Mouse (Mus musculus): Measurements from ENCODE around the gene Vwa1. TPM values are rescaled to one million over a fixed set of nuclear protein-coding genes. Genes with fewer than 3 reads are reported as not detected.

Vwa1 gene
- polyA plus RNA-seq, 1 experiment from 2014 or later: 8.7 TPM

GRCm38 (mm10) chr4:155785246-155785645 lies 10.7 kb upstream of the Vwa1 start:
- H3K4me2 ChIP-seq (ENCODE audit: low read depth, low read length): peak overlapping the region; percentile 37
- no peak overlapping the region for H3K4me3 ChIP-seq (ENCODE audit: low read length)
- ATAC-seq (replicated peaks; ENCODE audit: extremely low read depth, insufficient read depth, low FRiP score): no peak
- 57% methylated on average over 10 of the region's 10 CpGs for WGBS
- no peaks in the 10 kb centered on the region for H3K27me3 ChIP-seq (ENCODE audit: control insufficient read depth, insufficient read depth, low read length)
- peak overlapping the region; percentile 46; the same call in 1 of the 2 replicates for H3K9ac ChIP-seq (ENCODE audit: low read length)
- H3K9me3 ChIP-seq (replicated peaks; ENCODE audit: control insufficient read depth, low read length): no peaks in the 10 kb centered on the region
- peak overlapping the region; percentile 38; the same call in 1 of the 2 replicates for H3K27ac ChIP-seq (ENCODE audit: low read length)
- peaks cover 23% of the 10 kb centered on the region for H3K4me1 ChIP-seq (ENCODE audit: control insufficient read depth, insufficient read depth, low read length)
- no peaks in the 10 kb centered on the region for H3K36me3 ChIP-seq (ENCODE audit: control insufficient read depth, insufficient read depth)

GRCm38 (mm10) chr4:155784081-155784701 lies 9.7 kb upstream of the Vwa1 start:
- H3K36me3 ChIP-seq (ENCODE audit: control insufficient read depth, insufficient read depth): no peaks in the 10 kb centered on the region
- H3K9me3 ChIP-seq (replicated peaks; ENCODE audit: control insufficient read depth, low read length): no peaks in the 10 kb centered on the region
- peak overlapping the region; percentile 87 for H3K4me2 ChIP-seq (ENCODE audit: low read depth, low read length)
- peak overlapping the region; percentile 87 for H3K27ac ChIP-seq (ENCODE audit: low read length)
- no peaks in the 10 kb centered on the region for H3K27me3 ChIP-seq (ENCODE audit: control insufficient read depth, insufficient read depth, low read length)
- peak; percentile 74 for ATAC-seq (replicated peaks; ENCODE audit: extremely low read depth, insufficient read depth, low FRiP score)
- H3K9ac ChIP-seq (ENCODE audit: low read length): peak overlapping the region; percentile 86
- H3K4me1 ChIP-seq (ENCODE audit: control insufficient read depth, insufficient read depth, low read length): peaks cover 26% of the 10 kb centered on the region
- peak overlapping the region; percentile 69 for H3K4me3 ChIP-seq (ENCODE audit: low read length)
- under 1% methylated on average over 52 of the region's 52 CpGs for WGBS

- H3K27ac ChIP-seq (ENCODE audit: low read length): peak overlapping the region; percentile 87
- WGBS: 32% methylated on average over 16 of the region's 16 CpGs
- peak overlapping the region; percentile 69 for H3K4me3 ChIP-seq (ENCODE audit: low read length)
Measured at GRCm38 (mm10) chr4:155783486-155784080, 9.1 kb upstream of the Vwa1 start.

GRCm38 (mm10) chr4:155780895-155781294 lies 6.4 kb upstream of the Vwa1 start:
- 17% methylated on average over 6 of the region's 6 CpGs for WGBS
- Histone ChIP-seq H3K9ac (ENCODE audit: low read length) (no peak overlapping the region), H3K4me2 (ENCODE audit: low read depth, low read length) (no peak overlapping the region), H3K9me3 (replicated peaks; ENCODE audit: control insufficient read depth, low read length) (no peaks in the 10 kb centered on the region), H3K27me3 (ENCODE audit: control insufficient read depth, insufficient read depth, low read length) (no peaks in the 10 kb centered on the region), H3K27ac (ENCODE audit: low read length) (peak overlapping the region; percentile 33), H3K36me3 (ENCODE audit: control insufficient read depth, insufficient read depth) (no peaks in the 10 kb centered on the region), H3K4me1 (ENCODE audit: control insufficient read depth, insufficient read depth, low read length) (peaks cover 40% of the 10 kb centered on the region), H3K4me3 (ENCODE audit: low read length) (no peak overlapping the region)
- ATAC-seq (replicated peaks; ENCODE audit: extremely low read depth, insufficient read depth, low FRiP score): 0 out of 2 replicates have a peak, but pooled peaks have one; percentile 16

More at GRCm38 (mm10) chr4:155783486-155784080, 9.1 kb upstream of the Vwa1 start:
- Histone ChIP-seq H3K27me3 (ENCODE audit: control insufficient read depth, insufficient read depth, low read length) (no peaks in the 10 kb centered on the region), H3K9me3 (replicated peaks; ENCODE audit: control insufficient read depth, low read length) (no peaks in the 10 kb centered on the region), H3K9ac (ENCODE audit: low read length) (peak overlapping the region; percentile 86), H3K4me2 (ENCODE audit: low read depth, low read length) (peak overlapping the region; percentile 87), H3K4me1 (ENCODE audit: control insufficient read depth, insufficient read depth, low read length) (peaks cover 26% of the 10 kb centered on the region), H3K36me3 (ENCODE audit: control insufficient read depth, insufficient read depth) (no peaks in the 10 kb centered on the region)
- peak; percentile 16; the same call in 1 of the 2 replicates for ATAC-seq (replicated peaks; ENCODE audit: extremely low read depth, insufficient read depth, low FRiP score)

- no peak overlapping the region for H3K27ac ChIP-seq (ENCODE audit: low read length)
- H3K36me3 ChIP-seq (ENCODE audit: control insufficient read depth, insufficient read depth): no peaks in the 10 kb centered on the region
- H3K4me1 ChIP-seq (ENCODE audit: control insufficient read depth, insufficient read depth, low read length): peaks cover 44% of the 10 kb centered on the region
- no peaks in the 10 kb centered on the region for H3K9me3 ChIP-seq (replicated peaks; ENCODE audit: control insufficient read depth, low read length)
- H3K4me2 ChIP-seq (ENCODE audit: low read depth, low read length): no peak overlapping the region
- H3K9ac ChIP-seq (ENCODE audit: low read length): no peak overlapping the region
- 83% methylated on average over 4 of the region's 4 CpGs for WGBS
- no peak overlapping the region for H3K4me3 ChIP-seq (ENCODE audit: low read length)
- ATAC-seq (replicated peaks; ENCODE audit: extremely low read depth, insufficient read depth, low FRiP score): no peak
- 0 out of 2 replicates have a peak, but pooled peaks cover 2% of the 10 kb centered on the region for H3K27me3 ChIP-seq (ENCODE audit: control insufficient read depth, insufficient read depth, low read length)
Measured at GRCm38 (mm10) chr4:155779498-155779897, 5.0 kb upstream of the Vwa1 start.

GRCm38 (mm10) chr4:155777816-155778215 lies 3.3 kb upstream of the Vwa1 start:
- no peak overlapping the region for H3K4me3 ChIP-seq (ENCODE audit: low read length)
- peaks cover 10% of the 10 kb centered on the region for H3K27me3 ChIP-seq (ENCODE audit: control insufficient read depth, insufficient read depth, low read length)
- H3K9ac ChIP-seq (ENCODE audit: low read length): no peak overlapping the region
- H3K36me3 ChIP-seq (ENCODE audit: control insufficient read depth, insufficient read depth): no peaks in the 10 kb centered on the region
- WGBS: 59% methylated on average over 2 of the region's 2 CpGs
- H3K27ac ChIP-seq (ENCODE audit: low read length): peak overlapping the region; percentile 45
- no peaks in the 10 kb centered on the region for H3K9me3 ChIP-seq (replicated peaks; ENCODE audit: control insufficient read depth, low read length)
- H3K4me1 ChIP-seq (ENCODE audit: control insufficient read depth, insufficient read depth, low read length): peaks cover 44% of the 10 kb centered on the region
- H3K4me2 ChIP-seq (ENCODE audit: low read depth, low read length): no peak overlapping the region
- ATAC-seq (replicated peaks; ENCODE audit: extremely low read depth, insufficient read depth, low FRiP score): no peak

- no peak overlapping the region for H3K4me2 ChIP-seq (ENCODE audit: low read depth, low read length)
- H3K36me3 ChIP-seq (ENCODE audit: control insufficient read depth, insufficient read depth): no peaks in the 10 kb centered on the region
- no peak overlapping the region for H3K9ac ChIP-seq (ENCODE audit: low read length)
- no peak for ATAC-seq (replicated peaks; ENCODE audit: extremely low read depth, insufficient read depth, low FRiP score)
- peaks cover 19% of the 10 kb centered on the region for H3K27me3 ChIP-seq (ENCODE audit: control insufficient read depth, insufficient read depth, low read length)
- H3K9me3 ChIP-seq (replicated peaks; ENCODE audit: control insufficient read depth, low read length): no peaks in the 10 kb centered on the region
- peaks cover 44% of the 10 kb centered on the region for H3K4me1 ChIP-seq (ENCODE audit: control insufficient read depth, insufficient read depth, low read length)
- no peak overlapping the region for H3K4me3 ChIP-seq (ENCODE audit: low read length)
- H3K27ac ChIP-seq (ENCODE audit: low read length): peak overlapping the region; percentile 72
- WGBS: 58% methylated on average over 2 of the region's 2 CpGs
Measured at GRCm38 (mm10) chr4:155776704-155777335, 2.3 kb upstream of the Vwa1 start.

GRCm38 (mm10) chr4:155775855-155776254 lies 1.4 kb upstream of the Vwa1 start:
- Histone ChIP-seq H3K4me2 (ENCODE audit: low read depth, low read length) (no peak overlapping the region), H3K9ac (ENCODE audit: low read length) (no peak overlapping the region), H3K27me3 (ENCODE audit: control insufficient read depth, insufficient read depth, low read length) (peaks cover 22% of the 10 kb centered on the region), H3K27ac (ENCODE audit: low read length) (peak overlapping the region; percentile 86), H3K9me3 (replicated peaks; ENCODE audit: control insufficient read depth, low read length) (no peaks in the 10 kb centered on the region), H3K4me1 (ENCODE audit: control insufficient read depth, insufficient read depth, low read length) (peaks cover 41% of the 10 kb centered on the region), H3K4me3 (ENCODE audit: low read length) (no peak overlapping the region), H3K36me3 (ENCODE audit: control insufficient read depth, insufficient read depth) (no peaks in the 10 kb centered on the region)
- ATAC-seq (replicated peaks; ENCODE audit: extremely low read depth, insufficient read depth, low FRiP score): no peak
- 48% methylated on average over 3 of the region's 3 CpGs for WGBS

All from heart, embryonic 16.5 days (tissue).